Mouse (Mus musculus) v-Abl transformed pro-B cells (cell line): ENCODE data around the gene Arhgef2.

Source experiments
- in situ Hi-C, 2 experiments: fragments of 400-800 bp; cut with MboI; formaldehyde crosslinking; loops; one replicate each; pipeline ENCODE4 v1.15.1; 2025; ENCODE audit not compliant: unreplicated experiment in 2 of 2

Arhgef2 gene

GRCm38 (mm10) chr3:88635506-88636275, 29.9 kb downstream of the Arhgef2 start:
- in situ Hi-C loops, result no loop called here

GRCm38 (mm10) chr3:88636555-88636986, 30.8 kb downstream of the Arhgef2 start:
- in situ Hi-C loops, result no loop called here

- in situ Hi-C loops, result no loop called here
These were observed 31.4 kb downstream of the Arhgef2 start for GRCm38 (mm10) chr3:88637134-88637533.

GRCm38 (mm10) chr3:88639239-88639638, 33.5 kb downstream of the Arhgef2 start:
- in situ Hi-C loops, result no loop called here

- in situ Hi-C loops, result loop anchor here (5.0 kb wide), 1 partner anchor 33 kb away; the partner anchor contains the start of gene Arhgef2 (in 2 of the 2)
These were observed 34.9 kb downstream of the Arhgef2 start for GRCm38 (mm10) chr3:88640676-88641075.

- in situ Hi-C loops, result loop anchor here (5.0 kb wide), 1 partner anchor 36 kb away; the partner anchor contains the start of gene Arhgef2 (in 2 of the 2)
These were observed 37.3 kb downstream of the Arhgef2 start for GRCm38 (mm10) chr3:88643078-88643477.

GRCm38 (mm10) chr3:88645937-88646336, 40.2 kb downstream of the Arhgef2 start:
- in situ Hi-C loops, result no loop called here

- in situ Hi-C loops, result no loop called here
These were observed 40.7 kb downstream of the Arhgef2 start for GRCm38 (mm10) chr3:88646426-88646995.

- in situ Hi-C loops, result no loop called here
These were observed 41.3 kb downstream of the Arhgef2 start for GRCm38 (mm10) chr3:88647076-88647475.

GRCm38 (mm10) chr3:88647779-88648413, 42.1 kb downstream of the Arhgef2 start:
- in situ Hi-C loops, result no loop called here

- in situ Hi-C loops, result no loop called here
These were observed 42.8 kb downstream of the Arhgef2 start for GRCm38 (mm10) chr3:88648452-88649168.

GRCm38 (mm10) chr3:88649186-88649585, 43.4 kb downstream of the Arhgef2 start:
- in situ Hi-C loops, result no loop called here

GRCm38 (mm10) chr3:88649967-88650366, 44.2 kb downstream of the Arhgef2 start:
- in situ Hi-C loops, result no loop called here

GRCm38 (mm10) chr3:88650713-88651504, 45.1 kb downstream of the Arhgef2 start:
- in situ Hi-C loops, result no loop called here

GRCm38 (mm10) chr3:88651669-88652618, 46.2 kb downstream of the Arhgef2 start:
- in situ Hi-C loops, result no loop called here

GRCm38 (mm10) chr3:88652846-88653515, 47.2 kb downstream of the Arhgef2 start, which contains the start of gene Rxfp4:
Gene Rxfp4, minus strand, starts transcription at chr3:88653142.
- in situ Hi-C loops, result no loop called here

- in situ Hi-C loops, result no loop called here
These were observed 48.0 kb downstream of the Arhgef2 start for GRCm38 (mm10) chr3:88653516-88654370.
